Mouse (Mus musculus) stomach, embryonic 15.5 days (tissue): ENCODE measurements around the gene Zc3h12d. TPM values are rescaled to one million over a fixed set of nuclear protein-coding genes. Genes with fewer than 3 reads are reported as not detected.

ENCODE experiments used
- ATAC-seq: fragments of 200-750 bp; cut with Nextera tagmentation; 2 replicates; pipeline ENCODE4 v1.8.0; 2017; ENCODE audit warnings: low read depth, moderate number of reproducible peaks, moderate TSS enrichment; ENCODE audit not compliant: insufficient read depth, low FRiP score
- H3K27ac ChIP-seq: fragments of 300-500 bp; sonication (generic); 2 replicates; pipeline ENCODE4 v1.5.1; 2015; ENCODE audit warnings: mild to moderate bottlenecking, inconsistent platforms
- H3K27me3 ChIP-seq: fragments of 300-500 bp; sonication (generic); replicated peaks from 2 replicates; pipeline ENCODE4 v1.6.1; 2015; ENCODE audit warnings: inconsistent platforms
- H3K36me3 ChIP-seq: fragments of 300-500 bp; sonication (generic); 2 replicates; pipeline ENCODE4 v1.6.1; 2015; ENCODE audit warnings: inconsistent platforms
- H3K4me1 ChIP-seq: fragments of 300-500 bp; sonication (generic); 2 replicates; pipeline ENCODE4 v1.6.1; 2015; ENCODE audit warnings: inconsistent platforms
- H3K4me2 ChIP-seq: fragments of 300-500 bp; sonication (generic); 2 replicates; pipeline ENCODE4 v1.6.1; 2015; ENCODE audit warnings: mild to moderate bottlenecking, inconsistent platforms
- H3K4me3 ChIP-seq: fragments of 300-500 bp; sonication (generic); replicated peaks from 2 replicates; pipeline ENCODE4 v1.5.1; 2015; ENCODE audit warnings: inconsistent platforms
- H3K9ac ChIP-seq: fragments of 300-500 bp; sonication (generic); 2 replicates; pipeline ENCODE4 v1.6.1; 2015; ENCODE audit warnings: inconsistent platforms
- H3K9me3 ChIP-seq: fragments of 300-500 bp; sonication (generic); 2 replicates; pipeline ENCODE4 v1.6.1; 2016; ENCODE audit warnings: inconsistent platforms
- WGBS: fragments of 180-500 bp; shearing (Covaris S2); methylation state at CpG from one replicate; pipeline ENCODE4 v1.1.7; 2015; 5-methylcytosine and 5-hydroxymethylcytosine counted together
- polyA plus RNA-seq: library from polyadenylated mRNA; unstranded; fragments of >200 nt; fragmentation: Nextera tagmentation; extraction: Ambion mirVana; gene quantifications from 2 replicates; pipeline ENCODE4 v1.2.1, GENCODE M21; 2015

The Zc3h12d gene
- polyA plus RNA-seq, 1 experiment from 2014 or later: 0.53 TPM

DNA sequence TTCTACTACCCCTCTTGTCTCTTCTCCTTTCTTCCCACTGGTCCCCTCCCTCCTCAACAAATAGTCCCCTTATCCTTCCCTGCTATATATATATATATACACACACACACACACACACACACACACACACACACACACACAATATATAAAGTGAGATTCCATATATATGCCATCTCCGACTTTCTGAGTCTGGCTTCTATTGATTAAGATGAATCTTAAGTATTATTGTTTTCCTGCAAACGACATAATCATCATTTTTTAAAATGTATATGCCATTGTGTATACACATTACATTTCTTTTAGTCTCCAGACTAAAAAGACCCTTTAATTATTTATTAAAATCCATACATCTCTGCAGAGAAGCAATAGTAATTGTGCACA lies 8.1 kb downstream of the Zc3h12d start:
- Histone ChIP-seq H3K4me2 (no peak overlapping the region), H3K4me1 (no peaks in the 10 kb centered on the region), H3K9me3 (no peaks in the 10 kb centered on the region), H3K4me3 (no peak overlapping the region), H3K36me3 (no peaks in the 10 kb centered on the region), H3K9ac (no peak overlapping the region), H3K27ac (no peak overlapping the region), H3K27me3 (no peaks in the 10 kb centered on the region; the same call in 1 of the 2 replicates)
- ATAC-seq: no peak
- WGBS: 80% methylated on average over 2 of the region's 2 CpGs

DNA sequence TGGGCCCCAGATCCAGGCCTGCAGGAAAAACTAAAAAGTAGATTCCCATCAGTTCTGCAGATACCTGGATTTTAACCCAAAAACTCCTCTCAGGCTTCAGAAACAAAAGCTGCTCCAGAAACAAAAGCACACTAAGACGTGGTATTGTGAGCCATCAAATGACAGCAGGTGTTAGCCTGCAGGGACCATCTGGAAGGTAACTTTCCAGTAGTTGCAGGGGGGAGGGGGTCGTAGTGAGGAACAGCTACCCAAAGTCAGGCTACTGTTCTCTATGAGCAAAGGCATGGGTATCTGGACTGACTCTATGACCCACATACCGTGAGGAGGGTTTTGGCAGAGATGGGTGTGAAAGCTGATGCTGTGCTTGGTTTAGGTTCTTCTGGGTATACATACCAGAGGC lies 8.5 kb downstream of the Zc3h12d start:
- no peak for ATAC-seq
- no peak overlapping the region for H3K27ac ChIP-seq
- no peaks in the 10 kb centered on the region for H3K36me3 ChIP-seq
- H3K9ac ChIP-seq: no peak overlapping the region
- H3K4me1 ChIP-seq: no peaks in the 10 kb centered on the region
- no peak overlapping the region for H3K4me2 ChIP-seq
- no peak overlapping the region for H3K4me3 ChIP-seq
- WGBS: 67% methylated on average over 3 of the region's 3 CpGs
- no peaks in the 10 kb centered on the region; the same call in 1 of the 2 replicates for H3K27me3 ChIP-seq
- no peaks in the 10 kb centered on the region for H3K9me3 ChIP-seq

DNA sequence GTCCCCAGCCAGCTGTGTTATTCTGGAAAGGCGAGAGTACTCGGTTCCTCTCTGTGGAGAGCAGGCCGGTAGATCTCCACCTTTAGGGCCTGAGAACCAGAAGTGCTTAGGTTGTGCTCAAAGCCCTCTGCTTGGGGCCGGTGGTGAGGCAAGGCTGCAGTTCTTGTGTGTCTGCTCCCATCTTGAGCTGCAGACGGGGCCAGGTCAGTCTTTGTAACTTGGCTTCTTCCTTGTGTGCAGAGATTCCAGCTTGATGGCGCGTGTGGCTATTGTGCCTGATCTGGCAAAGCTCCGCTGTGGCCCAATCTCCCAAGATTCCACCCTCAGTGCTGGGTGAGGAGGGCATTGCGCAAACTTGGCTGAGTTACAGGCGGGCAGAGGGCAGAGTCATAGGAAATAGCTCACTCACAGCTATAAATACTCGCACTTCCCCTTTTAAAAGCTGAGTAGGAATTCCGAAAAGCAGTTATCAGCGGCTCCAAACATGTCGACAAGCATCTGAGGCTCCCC lies 9.4 kb downstream of the Zc3h12d start:
- H3K27ac ChIP-seq: 0 out of 2 replicates have a peak overlapping the region, but pooled peaks have one; percentile 21
- 57% methylated on average over 14 of the region's 14 CpGs for WGBS
- H3K9me3 ChIP-seq: no peaks in the 10 kb centered on the region
- H3K36me3 ChIP-seq: no peaks in the 10 kb centered on the region
- no peak overlapping the region for H3K4me3 ChIP-seq
- H3K27me3 ChIP-seq: no peaks in the 10 kb centered on the region; the same call in 1 of the 2 replicates
- peak overlapping the region; percentile 17; the same call in 1 of the 2 replicates for H3K4me2 ChIP-seq
- no peak; the same call in 1 of the 2 replicates for ATAC-seq
- no peaks in the 10 kb centered on the region for H3K4me1 ChIP-seq
- no peak overlapping the region for H3K9ac ChIP-seq

DNA sequence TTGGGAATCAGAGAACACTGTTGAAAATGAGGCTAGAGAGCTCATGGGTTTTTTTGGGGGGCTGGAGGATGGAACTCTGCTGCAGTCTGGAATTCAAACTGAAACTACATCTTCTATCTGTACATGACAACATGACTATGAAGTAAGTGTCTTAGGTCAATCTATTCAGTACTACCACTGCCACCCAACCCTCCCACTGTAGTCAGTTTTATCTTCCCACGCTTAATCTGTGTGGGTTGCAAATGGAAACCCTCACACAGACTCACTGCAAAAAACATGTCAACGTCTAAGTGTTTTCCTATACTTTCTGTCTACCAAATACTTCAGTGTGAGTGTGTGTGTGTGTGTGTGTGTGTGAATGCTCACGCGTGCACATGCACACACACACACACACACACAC lies 10.9 kb downstream of the Zc3h12d start:
- Histone ChIP-seq H3K4me1 (no peaks in the 10 kb centered on the region), H3K9ac (no peak overlapping the region), H3K4me2 (no peak overlapping the region), H3K27ac (no peak overlapping the region), H3K9me3 (no peaks in the 10 kb centered on the region), H3K4me3 (no peak overlapping the region), H3K36me3 (no peaks in the 10 kb centered on the region), H3K27me3 (no peaks in the 10 kb centered on the region; the same call in 1 of the 2 replicates)
- 82% methylated on average over 4 of the region's 4 CpGs for WGBS
- ATAC-seq: no peak

DNA sequence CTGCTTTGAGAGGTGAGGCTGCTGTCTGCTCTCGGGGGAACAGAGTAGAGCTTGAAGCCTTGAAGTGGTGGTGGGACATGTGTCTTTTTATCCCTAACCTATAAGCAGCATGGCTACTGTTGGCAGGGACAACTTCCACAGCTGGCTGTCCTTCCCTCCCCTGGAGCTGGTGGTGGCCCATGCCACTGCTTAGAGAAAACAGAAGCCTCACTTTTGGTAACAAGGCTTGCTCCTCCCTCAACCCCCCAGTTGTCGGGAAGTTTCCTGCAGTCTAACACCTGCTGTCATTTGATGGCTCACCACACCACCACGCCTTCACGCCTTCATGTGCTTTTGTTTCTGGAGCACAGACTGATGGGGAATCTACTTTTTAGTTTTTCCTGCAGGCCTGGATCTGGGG lies 11.9 kb downstream of the Zc3h12d start:
- no peak overlapping the region for H3K9ac ChIP-seq
- WGBS: 64% methylated on average over 4 of the region's 4 CpGs
- H3K27ac ChIP-seq: no peak overlapping the region
- no peaks in the 10 kb centered on the region; the same call in 1 of the 2 replicates for H3K27me3 ChIP-seq
- no peak for ATAC-seq
- H3K4me1 ChIP-seq: no peaks in the 10 kb centered on the region
- H3K36me3 ChIP-seq: no peaks in the 10 kb centered on the region
- no peak overlapping the region for H3K4me3 ChIP-seq
- no peak overlapping the region for H3K4me2 ChIP-seq
- H3K9me3 ChIP-seq: no peaks in the 10 kb centered on the region

DNA sequence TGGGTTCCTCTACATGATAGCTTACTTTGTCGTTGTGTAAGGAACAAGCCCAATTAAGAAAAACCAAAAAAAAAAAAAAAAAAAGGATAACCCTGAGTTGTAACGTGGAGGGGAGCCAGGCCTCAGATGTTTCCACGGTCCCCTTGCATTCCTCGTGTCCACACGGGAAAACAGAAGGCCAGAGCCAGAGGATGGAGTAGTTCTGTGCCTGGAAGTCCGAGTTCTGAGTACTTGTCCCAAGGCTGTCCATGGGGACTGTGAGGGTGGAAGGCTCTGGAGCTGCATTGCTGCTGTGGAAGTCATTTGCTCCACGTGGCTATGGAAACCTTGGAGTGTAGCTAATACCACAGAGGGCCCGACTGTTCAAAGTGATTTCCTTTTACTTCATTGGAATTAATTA lies 12.9 kb downstream of the Zc3h12d start:
- H3K9ac ChIP-seq: no peak overlapping the region
- ATAC-seq: no peak
- 65% methylated on average over 8 of the region's 8 CpGs for WGBS
- no peak overlapping the region for H3K4me2 ChIP-seq
- no peaks in the 10 kb centered on the region for H3K4me1 ChIP-seq
- H3K9me3 ChIP-seq: no peaks in the 10 kb centered on the region
- no peak overlapping the region for H3K4me3 ChIP-seq
- H3K27ac ChIP-seq: no peak overlapping the region
- H3K36me3 ChIP-seq: no peaks in the 10 kb centered on the region
- no peaks in the 10 kb centered on the region; the same call in 1 of the 2 replicates for H3K27me3 ChIP-seq

DNA sequence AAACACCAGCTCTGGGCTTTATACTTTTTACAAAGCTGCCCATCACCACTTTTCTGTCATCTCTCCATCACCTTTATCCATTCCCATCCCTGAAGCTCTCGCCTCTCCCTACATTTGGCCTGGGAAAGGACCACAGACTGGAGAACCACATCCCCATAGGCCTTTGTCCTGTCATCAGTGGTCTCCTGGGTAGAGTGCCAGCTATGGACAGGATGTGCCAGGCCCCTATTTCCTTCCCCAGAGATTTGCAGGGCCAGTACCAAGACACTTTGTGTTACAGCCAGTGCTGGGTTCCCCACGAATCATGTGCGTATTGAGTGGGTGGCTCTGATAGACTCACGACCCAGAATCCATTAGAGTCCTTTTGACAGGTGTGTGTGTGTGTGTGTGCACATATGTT lies 13.7 kb downstream of the Zc3h12d start:
- Histone ChIP-seq H3K4me2 (no peak overlapping the region), H3K4me3 (no peak overlapping the region), H3K4me1 (no peaks in the 10 kb centered on the region), H3K9me3 (no peaks in the 10 kb centered on the region), H3K27ac (no peak overlapping the region), H3K9ac (no peak overlapping the region), H3K36me3 (no peaks in the 10 kb centered on the region), H3K27me3 (no peaks in the 10 kb centered on the region; the same call in 1 of the 2 replicates)
- 85% methylated on average over 4 of the region's 4 CpGs for WGBS
- ATAC-seq: no peak

DNA sequence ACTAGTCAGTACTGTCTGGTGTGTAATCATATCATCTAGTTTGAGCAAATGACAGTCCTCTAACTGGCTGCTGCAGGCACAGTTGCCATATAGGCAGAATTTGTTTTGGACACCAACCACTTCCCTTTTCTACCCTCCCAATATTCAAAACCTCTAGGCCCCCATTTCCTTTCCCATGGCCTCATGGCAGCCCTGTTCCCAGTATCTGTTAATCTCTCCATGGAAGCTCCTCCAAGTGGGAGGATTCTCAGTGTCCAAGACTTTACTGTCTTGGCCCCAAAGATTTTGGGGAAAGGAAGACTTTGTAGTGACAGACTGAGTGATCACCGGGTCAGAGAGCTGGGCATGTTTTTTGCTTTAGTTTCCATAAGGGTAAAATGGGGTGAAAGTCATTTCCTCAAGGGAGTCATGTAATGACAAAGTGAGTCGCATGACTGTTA lies 14.9 kb downstream of the Zc3h12d start:
- WGBS: 78% methylated on average over 2 of the region's 2 CpGs
- H3K4me3 ChIP-seq: no peak overlapping the region
- H3K4me1 ChIP-seq: no peaks in the 10 kb centered on the region
- no peak overlapping the region for H3K9ac ChIP-seq
- H3K36me3 ChIP-seq: no peaks in the 10 kb centered on the region
- no peak overlapping the region for H3K27ac ChIP-seq
- no peak overlapping the region for H3K4me2 ChIP-seq
- no peaks in the 10 kb centered on the region; the same call in 1 of the 2 replicates for H3K27me3 ChIP-seq
- no peak for ATAC-seq
- no peaks in the 10 kb centered on the region for H3K9me3 ChIP-seq

DNA sequence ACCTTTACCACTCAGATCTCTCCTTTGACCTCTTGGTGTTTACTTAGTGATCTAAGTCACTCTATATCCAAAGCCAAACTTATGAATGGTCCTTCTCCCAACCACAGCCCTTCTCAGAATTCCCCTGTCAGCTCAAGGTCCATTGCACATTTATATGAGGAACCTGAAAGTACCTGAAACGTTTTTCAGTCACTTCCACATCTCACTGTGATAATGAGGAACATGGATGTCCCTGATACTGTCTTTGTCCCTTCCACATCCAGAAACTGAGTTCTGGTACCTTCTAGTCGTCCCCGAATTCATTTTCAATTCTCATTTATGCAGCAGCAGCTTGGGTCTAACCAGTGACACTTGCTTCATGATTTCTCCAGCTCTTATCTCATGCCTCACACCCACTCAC lies 19.6 kb downstream of the Zc3h12d start:
- Histone ChIP-seq H3K4me2 (no peak overlapping the region), H3K36me3 (no peaks in the 10 kb centered on the region), H3K9me3 (no peaks in the 10 kb centered on the region), H3K4me1 (no peaks in the 10 kb centered on the region), H3K4me3 (no peak overlapping the region), H3K9ac (no peak overlapping the region), H3K27ac (no peak overlapping the region), H3K27me3 (no peaks in the 10 kb centered on the region)
- 73% methylated on average over 3 of the region's 3 CpGs for WGBS
- ATAC-seq: no peak

DNA sequence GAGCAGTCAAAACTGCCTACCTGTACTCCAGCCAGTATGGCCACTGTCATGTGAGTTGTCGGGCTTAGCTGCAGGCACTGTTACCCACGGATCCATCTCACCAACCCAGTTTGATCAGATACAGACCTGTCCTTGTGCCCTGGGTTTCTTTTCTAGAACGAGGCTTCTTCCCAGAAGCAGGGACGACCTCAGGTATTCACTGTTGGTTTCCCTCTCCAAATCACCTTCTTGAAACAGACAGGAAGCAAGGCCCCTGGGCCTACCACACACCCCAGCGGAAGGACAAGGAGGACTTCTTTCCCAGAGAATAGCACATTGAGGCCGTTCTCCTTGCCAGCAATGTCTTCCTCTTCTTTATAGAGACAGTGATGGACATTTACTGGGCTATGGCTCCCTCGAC lies 28.2 kb downstream of the Zc3h12d start:
- H3K27me3 ChIP-seq: no peaks in the 10 kb centered on the region
- H3K9me3 ChIP-seq: no peaks in the 10 kb centered on the region
- H3K4me1 ChIP-seq: no peaks in the 10 kb centered on the region
- WGBS: 84% methylated on average over 7 of the region's 7 CpGs
- ATAC-seq: no peak
- no peak overlapping the region for H3K27ac ChIP-seq
- no peak overlapping the region for H3K4me2 ChIP-seq
- H3K36me3 ChIP-seq: no peaks in the 10 kb centered on the region
- H3K9ac ChIP-seq: no peak overlapping the region
- H3K4me3 ChIP-seq: no peak overlapping the region

DNA sequence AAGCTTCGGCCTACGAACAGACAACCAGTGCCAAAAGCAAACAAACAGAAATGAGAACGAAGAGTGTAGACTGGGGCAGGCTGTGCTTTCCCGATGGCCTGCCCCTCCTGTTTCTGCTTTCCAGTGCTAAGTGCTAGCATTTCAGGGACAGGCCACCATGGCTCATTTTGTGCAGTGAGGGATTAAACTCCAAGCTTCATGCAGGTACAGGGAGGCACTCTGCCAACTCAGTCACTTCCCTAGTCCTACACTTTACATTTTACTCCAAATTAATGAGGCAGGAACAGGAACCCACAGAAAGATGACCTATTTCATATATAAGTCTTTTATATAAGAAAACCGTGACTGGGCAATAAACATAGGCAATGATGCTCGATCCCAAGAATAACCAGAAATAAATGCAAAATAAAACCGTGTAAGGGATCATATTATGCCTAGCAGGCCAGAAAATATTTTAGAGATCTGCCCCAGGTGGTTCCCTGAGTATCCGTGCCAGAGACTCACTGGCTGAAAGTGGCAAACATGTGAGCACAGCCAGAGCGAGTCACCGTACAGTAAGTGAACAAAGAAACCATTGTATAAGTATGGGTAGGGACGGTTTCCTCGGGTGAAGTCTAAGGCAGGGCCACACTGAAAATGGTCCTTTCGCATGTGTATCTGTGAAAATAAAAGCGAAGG lies 29.1 kb downstream of the Zc3h12d start:
- H3K9ac ChIP-seq: no peak overlapping the region
- no peak for ATAC-seq
- H3K27me3 ChIP-seq: no peaks in the 10 kb centered on the region
- no peaks in the 10 kb centered on the region for H3K9me3 ChIP-seq
- H3K4me1 ChIP-seq: no peaks in the 10 kb centered on the region
- 80% methylated on average over 14 of the region's 14 CpGs for WGBS
- H3K36me3 ChIP-seq: no peaks in the 10 kb centered on the region
- H3K4me2 ChIP-seq: no peak overlapping the region
- no peak overlapping the region for H3K27ac ChIP-seq
- H3K4me3 ChIP-seq: no peak overlapping the region

DNA sequence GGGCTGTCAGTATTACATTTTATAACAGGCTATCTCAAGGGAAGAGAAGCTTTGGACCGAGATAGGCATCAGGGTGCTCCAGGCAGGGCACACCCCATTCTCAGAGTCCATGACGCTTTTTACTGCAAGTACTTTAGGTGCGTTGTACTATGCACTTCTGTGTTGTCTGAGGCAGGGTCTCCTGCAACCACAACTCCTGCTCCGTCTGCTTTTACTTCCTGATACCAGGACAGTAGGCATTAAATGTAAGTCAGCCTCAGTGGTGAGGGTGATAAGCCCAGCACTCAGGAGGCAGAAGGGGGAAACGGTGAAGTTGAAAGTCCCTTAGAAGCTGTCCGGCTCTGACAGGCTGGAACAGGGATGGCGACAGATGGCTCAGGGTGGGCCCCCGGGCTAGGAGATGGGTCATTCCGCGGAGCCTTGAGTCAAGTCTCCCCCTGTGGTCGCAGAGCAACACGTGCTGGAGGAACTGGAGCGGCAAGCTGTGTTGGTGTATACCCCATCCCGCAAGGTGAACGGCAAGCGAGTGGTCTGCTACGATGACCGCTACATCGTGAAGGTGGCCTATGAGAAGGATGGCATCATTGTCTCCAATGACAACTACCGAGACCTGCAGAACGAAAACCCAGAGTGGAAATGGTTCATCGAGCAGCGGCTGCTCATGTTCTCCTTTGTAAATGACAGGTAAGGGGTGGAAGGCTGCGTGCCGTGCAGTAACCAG lies 29.8 kb downstream of the Zc3h12d start:
- H3K9ac ChIP-seq: no peak overlapping the region
- no peak overlapping the region for H3K27ac ChIP-seq
- H3K4me1 ChIP-seq: 0 out of 2 replicates have a peak, but pooled peaks cover under 1% of the 10 kb centered on the region
- peaks cover 5% of the 10 kb centered on the region for H3K27me3 ChIP-seq
- H3K4me3 ChIP-seq: no peak overlapping the region
- WGBS: 91% methylated on average over 25 of the region's 25 CpGs
- H3K4me2 ChIP-seq: no peak overlapping the region
- H3K9me3 ChIP-seq: no peaks in the 10 kb centered on the region
- H3K36me3 ChIP-seq: no peaks in the 10 kb centered on the region
- no peak for ATAC-seq
